Mouse (Mus musculus): ENCODE results near the gene Eva1c. TPM values are rescaled to one million over a fixed set of nuclear protein-coding genes. Genes with fewer than 3 reads are reported as not detected.

The Eva1c gene
- 0.11 and 0.30 TPM in 2 replicates for polyA plus RNA-seq (2016; fragmentation: Nextera tagmentation; extraction: Ambion mirVana)

DNA sequence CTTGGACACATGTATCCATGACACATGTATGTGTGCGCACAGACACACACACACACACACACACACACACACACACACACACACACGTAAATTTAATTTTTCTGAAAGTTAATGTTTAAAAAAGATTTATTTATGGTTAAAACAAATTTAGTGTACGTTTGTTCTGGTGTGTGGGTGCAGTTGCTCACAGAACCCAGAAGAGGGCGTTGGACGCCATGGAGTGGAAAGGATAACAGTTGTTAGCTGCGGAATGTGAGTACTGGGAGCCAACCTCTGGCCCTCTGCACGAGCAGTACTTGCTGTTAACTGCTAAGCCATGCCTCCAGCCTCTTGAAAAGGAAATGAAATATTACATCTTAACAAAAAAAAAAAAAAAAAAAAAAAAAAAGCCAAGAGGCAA, at the start of gene Eva1c:
TSS of gene Eva1c (plus strand) at position 263 of the 400 bp plus-strand sequence.
- H3K9me3 ChIP-seq (replicated peaks) = no peaks in the 10 kb centered on the region
- H3K36me3 ChIP-seq = no peaks in the 10 kb centered on the region
- H3K27me3 ChIP-seq (replicated peaks) = peaks cover 48% of the 10 kb centered on the region
- ATAC-seq = no peak
- no peak within 1 kb of the TSS for H3K4me2 ChIP-seq
- H3K9ac ChIP-seq = no peak within 1 kb of the TSS
- H3K4me3 ChIP-seq = no peak within 1 kb of the TSS
- WGBS (ENCODE audit: insufficient replicate concordance) = 56% methylated on average over 7 of the region's 7 CpGs
- H3K4me1 ChIP-seq = peaks cover 52% of the 10 kb centered on the region
- H3K27ac ChIP-seq = no peak within 1 kb of the TSS

DNA sequence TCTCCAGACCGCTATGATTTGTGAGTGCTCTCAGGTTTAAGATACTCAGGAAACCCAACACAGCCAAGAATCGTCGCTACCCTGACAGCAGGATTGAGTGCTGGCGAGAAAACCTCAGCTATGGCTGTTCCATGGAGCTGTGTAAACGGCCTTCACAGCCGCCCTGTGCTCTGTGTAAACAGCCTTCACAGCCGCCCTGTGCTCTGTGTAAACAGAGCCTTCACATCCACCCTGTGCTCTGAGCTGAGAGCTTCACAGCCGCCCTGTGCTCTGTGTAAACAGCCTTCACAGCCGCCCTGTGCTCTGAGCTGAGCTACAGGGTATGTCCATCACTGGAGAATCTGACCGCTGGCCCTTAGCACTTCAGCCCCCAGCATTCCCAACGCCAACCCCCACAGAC, 46.7 kb upstream of the Eva1c start:
- H3K27ac ChIP-seq = no peak overlapping the region
- H3K27me3 ChIP-seq (replicated peaks) = no peaks in the 10 kb centered on the region; the same call in 1 of the 2 replicates
- H3K4me2 ChIP-seq = no peak overlapping the region
- peak; percentile 81 for ATAC-seq
- H3K4me1 ChIP-seq = no peaks in the 10 kb centered on the region
- no peak overlapping the region for H3K9ac ChIP-seq
- 70% methylated on average over 11 of the region's 11 CpGs for WGBS (ENCODE audit: insufficient replicate concordance)
- H3K9me3 ChIP-seq (replicated peaks) = no peaks in the 10 kb centered on the region
- H3K4me3 ChIP-seq = no peak overlapping the region
- H3K36me3 ChIP-seq = peaks cover 96% of the 10 kb centered on the region

DNA sequence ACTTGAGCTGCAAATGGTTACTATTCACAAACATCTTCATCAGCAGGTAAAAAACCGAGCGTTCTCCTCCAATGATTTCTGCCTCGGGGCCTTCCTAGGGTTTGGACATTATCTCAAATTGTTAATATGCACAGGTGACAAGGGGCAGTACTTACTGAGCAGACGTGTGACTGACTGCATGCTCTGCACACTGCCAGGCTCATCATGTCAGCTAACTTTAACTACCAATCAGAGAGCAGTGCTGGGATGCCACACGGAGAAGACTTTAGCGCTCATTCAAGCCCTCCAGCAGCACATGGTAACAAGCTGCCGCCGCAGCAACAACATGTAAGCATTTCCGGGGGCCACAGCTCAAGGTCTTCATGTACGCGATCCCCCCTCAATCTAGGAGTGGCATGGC, 43.2 kb upstream of the Eva1c start:
- ATAC-seq = no peak
- no peak overlapping the region for H3K9ac ChIP-seq
- H3K36me3 ChIP-seq = peaks cover 97% of the 10 kb centered on the region
- H3K4me1 ChIP-seq = peaks cover 5% of the 10 kb centered on the region
- 88% methylated on average over 11 of the region's 11 CpGs for WGBS (ENCODE audit: insufficient replicate concordance)
- no peak overlapping the region for H3K27ac ChIP-seq
- no peak overlapping the region for H3K4me3 ChIP-seq
- H3K4me2 ChIP-seq = no peak overlapping the region
- H3K9me3 ChIP-seq (replicated peaks) = no peaks in the 10 kb centered on the region
- H3K27me3 ChIP-seq (replicated peaks) = no peaks in the 10 kb centered on the region

DNA sequence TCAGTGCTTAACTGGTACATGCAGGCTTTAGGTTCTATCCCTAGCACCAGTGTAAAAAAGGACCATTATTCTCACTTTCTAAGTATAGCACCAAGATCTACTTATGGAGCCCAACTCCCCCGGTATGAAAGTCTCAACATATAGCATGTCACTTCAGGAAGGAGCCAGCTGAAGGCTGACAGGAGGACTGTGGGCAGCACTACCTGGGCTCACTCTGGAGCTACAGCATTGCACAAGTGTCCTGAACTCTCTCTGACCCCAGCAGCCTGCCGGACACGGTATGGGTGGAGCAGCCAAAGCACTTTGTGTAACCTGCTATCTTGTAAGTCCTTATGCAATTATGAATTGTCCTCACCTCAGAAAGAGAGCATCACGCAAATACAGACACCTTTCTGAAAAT, 41.3 kb upstream of the Eva1c start:
- Histone ChIP-seq H3K4me2 (no peak overlapping the region), H3K4me1 (peaks cover 11% of the 10 kb centered on the region), H3K27me3 (replicated peaks) (no peaks in the 10 kb centered on the region), H3K36me3 (peaks cover 97% of the 10 kb centered on the region), H3K4me3 (no peak overlapping the region), H3K27ac (no peak overlapping the region), H3K9ac (no peak overlapping the region), H3K9me3 (replicated peaks) (no peaks in the 10 kb centered on the region)
- WGBS (ENCODE audit: insufficient replicate concordance) = 87% methylated on average over 4 of the region's 4 CpGs
- ATAC-seq = no peak

DNA sequence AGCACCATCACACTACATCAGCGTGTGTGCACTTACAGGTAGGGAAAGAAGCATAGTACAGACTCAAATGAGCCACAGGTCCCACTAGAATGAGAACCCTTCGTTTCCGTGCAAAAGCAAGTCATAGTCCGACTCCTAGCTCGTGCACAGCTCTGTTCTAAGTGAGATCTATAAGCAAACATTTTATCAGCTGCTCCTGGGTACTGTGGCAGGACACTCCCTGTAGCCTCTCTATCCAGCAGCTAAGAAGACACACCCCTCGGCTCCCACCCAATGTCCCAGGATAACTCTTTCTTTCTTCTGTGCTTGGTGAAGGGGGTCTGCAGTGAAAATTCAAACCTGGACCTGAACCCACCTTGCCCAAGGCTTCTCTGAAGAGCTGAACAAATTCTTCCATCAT, 37.9 kb upstream of the Eva1c start:
- H3K9ac ChIP-seq = no peak overlapping the region
- H3K36me3 ChIP-seq = peaks cover 100% of the 10 kb centered on the region
- no peaks in the 10 kb centered on the region for H3K27me3 ChIP-seq (replicated peaks)
- H3K4me2 ChIP-seq = no peak overlapping the region
- ATAC-seq = peak; percentile 80
- H3K4me3 ChIP-seq = no peak overlapping the region
- H3K9me3 ChIP-seq (replicated peaks) = no peaks in the 10 kb centered on the region
- 72% methylated on average over 6 of the region's 6 CpGs for WGBS (ENCODE audit: insufficient replicate concordance)
- peaks cover 11% of the 10 kb centered on the region for H3K4me1 ChIP-seq
- H3K27ac ChIP-seq = peak overlapping the region; percentile 50

DNA sequence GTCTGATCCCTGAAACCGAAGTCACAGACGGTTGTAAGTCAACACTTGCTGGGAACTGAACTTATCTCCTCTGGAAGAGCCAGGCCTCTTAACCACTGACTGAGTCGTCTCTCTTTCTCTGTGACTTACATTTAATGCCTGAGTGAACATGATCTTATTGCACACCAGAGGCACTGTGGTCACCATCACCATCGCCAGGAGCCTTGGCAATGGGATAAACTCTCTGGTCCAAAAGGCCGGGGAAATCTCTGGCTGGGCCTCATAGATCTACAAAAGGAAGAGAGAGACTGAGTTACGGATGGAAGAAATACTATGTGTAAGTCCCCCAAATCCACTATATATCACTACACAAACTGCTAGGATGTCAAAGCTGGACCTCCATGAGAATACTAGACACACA, 35.6 kb upstream of the Eva1c start:
- H3K9ac ChIP-seq = no peak overlapping the region
- peaks cover 98% of the 10 kb centered on the region for H3K36me3 ChIP-seq
- H3K27me3 ChIP-seq (replicated peaks) = no peaks in the 10 kb centered on the region
- no peak overlapping the region for H3K27ac ChIP-seq
- ATAC-seq = no peak
- no peak overlapping the region for H3K4me3 ChIP-seq
- no peaks in the 10 kb centered on the region for H3K9me3 ChIP-seq (replicated peaks)
- 81% methylated on average over 6 of the region's 6 CpGs for WGBS (ENCODE audit: insufficient replicate concordance)
- H3K4me2 ChIP-seq = no peak overlapping the region
- peaks cover 11% of the 10 kb centered on the region for H3K4me1 ChIP-seq

DNA sequence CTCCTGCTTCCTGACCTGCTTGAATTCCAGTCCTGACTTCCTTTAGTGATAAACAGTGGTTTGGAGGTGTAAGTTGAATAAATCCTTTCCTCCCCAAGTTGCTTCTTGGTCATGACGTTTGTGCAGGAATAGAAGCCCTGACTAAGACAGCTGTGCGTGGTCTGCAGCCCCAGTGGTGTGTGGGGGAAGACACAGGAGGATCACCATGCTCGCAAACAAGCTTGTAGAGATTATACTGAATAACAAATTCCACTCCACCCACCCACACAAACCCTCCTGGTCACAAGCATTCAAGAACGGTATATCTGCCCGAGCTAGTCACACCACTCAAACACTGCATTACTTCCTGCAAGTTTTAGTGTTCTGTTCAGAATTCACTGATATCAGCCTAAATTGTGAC, 34.5 kb upstream of the Eva1c start:
- no peak for ATAC-seq
- Histone ChIP-seq H3K9me3 (replicated peaks) (no peaks in the 10 kb centered on the region), H3K27me3 (replicated peaks) (no peaks in the 10 kb centered on the region), H3K4me3 (no peak overlapping the region), H3K4me2 (no peak overlapping the region), H3K9ac (no peak overlapping the region), H3K27ac (no peak overlapping the region), H3K4me1 (peaks cover 11% of the 10 kb centered on the region), H3K36me3 (peaks cover 98% of the 10 kb centered on the region)
- 81% methylated on average over 5 of the region's 5 CpGs for WGBS (ENCODE audit: insufficient replicate concordance)

DNA sequence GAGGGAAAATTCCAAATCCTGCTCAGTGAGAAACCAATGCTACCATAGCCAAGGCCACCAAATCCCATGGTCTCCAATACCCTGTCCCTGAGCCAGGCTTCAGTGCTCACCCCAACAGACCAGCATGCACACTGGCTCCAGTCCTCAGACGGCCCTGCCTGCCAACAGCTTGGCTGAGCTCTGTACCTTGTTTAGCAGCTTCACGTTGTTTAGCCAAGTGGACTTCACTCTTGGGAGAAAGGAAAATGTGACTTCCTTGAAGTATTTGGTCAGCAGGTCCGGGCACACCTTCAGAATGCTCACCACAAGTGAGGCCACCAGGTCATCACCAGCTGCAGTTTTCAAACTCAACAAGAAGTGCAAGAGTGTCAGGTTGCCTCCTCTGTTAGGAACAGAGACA, 34.0 kb upstream of the Eva1c start:
- 70% methylated on average over 3 of the region's 3 CpGs for WGBS (ENCODE audit: insufficient replicate concordance)
- no peak for ATAC-seq
- Histone ChIP-seq H3K9ac (no peak overlapping the region), H3K4me2 (no peak overlapping the region), H3K4me1 (peaks cover 11% of the 10 kb centered on the region), H3K9me3 (replicated peaks) (no peaks in the 10 kb centered on the region), H3K27me3 (replicated peaks) (no peaks in the 10 kb centered on the region), H3K27ac (no peak overlapping the region), H3K36me3 (peaks cover 98% of the 10 kb centered on the region), H3K4me3 (no peak overlapping the region)

DNA sequence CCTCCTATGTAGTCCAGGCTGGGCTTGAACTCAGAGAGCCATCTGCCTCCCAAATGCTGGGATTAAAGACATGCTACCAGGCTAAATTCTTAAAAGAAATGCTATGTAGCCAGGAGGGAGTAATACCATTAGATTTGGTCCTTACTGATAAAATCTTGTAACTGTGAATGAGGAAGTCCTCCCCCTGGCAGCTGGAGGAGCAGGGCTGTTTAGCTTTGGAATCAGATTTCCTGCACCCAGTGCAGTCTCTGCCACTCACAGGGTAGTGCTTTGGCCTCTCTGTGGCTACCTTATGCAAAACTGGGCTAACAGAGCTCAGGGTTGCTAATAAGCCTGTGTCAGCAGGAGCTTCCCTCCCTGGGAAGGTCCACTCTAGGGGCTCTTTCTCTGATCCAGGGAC, 31.8 kb upstream of the Eva1c start:
- H3K36me3 ChIP-seq = peaks cover 98% of the 10 kb centered on the region
- no peak overlapping the region for H3K9ac ChIP-seq
- H3K4me3 ChIP-seq = no peak overlapping the region
- ATAC-seq = no peak
- H3K27ac ChIP-seq = no peak overlapping the region
- H3K27me3 ChIP-seq (replicated peaks) = no peaks in the 10 kb centered on the region
- no peak overlapping the region for H3K4me2 ChIP-seq
- no peaks in the 10 kb centered on the region for H3K9me3 ChIP-seq (replicated peaks)
- no peaks in the 10 kb centered on the region for H3K4me1 ChIP-seq

DNA sequence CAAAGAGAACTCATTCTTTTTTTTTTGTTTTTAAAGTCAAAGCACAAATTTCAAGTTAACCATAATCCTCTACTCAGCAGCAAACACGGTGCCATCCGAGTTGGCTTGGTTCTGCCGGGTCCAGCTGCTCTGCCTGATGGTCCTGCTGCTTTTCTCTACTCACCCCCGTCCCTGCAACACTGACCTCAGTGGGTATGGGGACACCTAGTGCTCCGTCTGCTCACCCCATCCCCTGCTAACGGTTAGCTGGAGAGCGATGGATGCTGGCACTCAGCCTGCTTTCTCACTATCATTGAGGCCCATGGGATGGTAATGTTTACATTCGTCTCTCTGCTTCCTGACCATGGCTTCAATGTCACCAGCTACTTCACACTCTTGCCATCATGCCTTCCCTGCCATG, 28.1 kb upstream of the Eva1c start:
- no peak for ATAC-seq
- Histone ChIP-seq H3K9me3 (replicated peaks) (no peaks in the 10 kb centered on the region), H3K4me3 (no peak overlapping the region), H3K27ac (no peak overlapping the region), H3K27me3 (replicated peaks) (no peaks in the 10 kb centered on the region), H3K4me1 (no peaks in the 10 kb centered on the region), H3K9ac (no peak overlapping the region), H3K36me3 (peaks cover 90% of the 10 kb centered on the region), H3K4me2 (no peak overlapping the region)
- WGBS (ENCODE audit: insufficient replicate concordance) = 81% methylated on average over 8 of the region's 8 CpGs

DNA sequence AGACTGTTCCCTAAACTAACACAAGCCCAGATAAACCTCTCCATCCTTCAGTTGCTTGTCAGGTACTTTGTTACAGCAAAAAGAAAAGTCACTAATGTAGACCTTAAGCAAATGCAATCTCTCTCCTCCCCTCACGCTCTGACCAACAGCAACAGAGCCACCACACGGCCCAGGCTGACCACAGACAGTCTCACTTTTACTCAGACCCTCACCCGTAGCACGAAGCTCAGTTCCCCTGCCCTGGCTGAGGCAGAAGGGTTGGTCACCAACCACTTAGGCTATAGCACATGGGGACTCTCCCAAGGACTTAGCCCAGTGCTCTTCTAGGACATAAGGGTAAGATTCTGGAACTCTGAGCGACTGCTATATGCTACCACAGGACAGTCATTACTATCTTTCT, 27.7 kb upstream of the Eva1c start:
- H3K36me3 ChIP-seq = peaks cover 90% of the 10 kb centered on the region
- H3K27me3 ChIP-seq (replicated peaks) = no peaks in the 10 kb centered on the region
- no peak overlapping the region for H3K9ac ChIP-seq
- 76% methylated on average over 5 of the region's 5 CpGs for WGBS (ENCODE audit: insufficient replicate concordance)
- no peaks in the 10 kb centered on the region for H3K4me1 ChIP-seq
- no peak overlapping the region for H3K4me3 ChIP-seq
- ATAC-seq = no peak
- H3K27ac ChIP-seq = no peak overlapping the region
- H3K9me3 ChIP-seq (replicated peaks) = no peaks in the 10 kb centered on the region
- H3K4me2 ChIP-seq = no peak overlapping the region

DNA sequence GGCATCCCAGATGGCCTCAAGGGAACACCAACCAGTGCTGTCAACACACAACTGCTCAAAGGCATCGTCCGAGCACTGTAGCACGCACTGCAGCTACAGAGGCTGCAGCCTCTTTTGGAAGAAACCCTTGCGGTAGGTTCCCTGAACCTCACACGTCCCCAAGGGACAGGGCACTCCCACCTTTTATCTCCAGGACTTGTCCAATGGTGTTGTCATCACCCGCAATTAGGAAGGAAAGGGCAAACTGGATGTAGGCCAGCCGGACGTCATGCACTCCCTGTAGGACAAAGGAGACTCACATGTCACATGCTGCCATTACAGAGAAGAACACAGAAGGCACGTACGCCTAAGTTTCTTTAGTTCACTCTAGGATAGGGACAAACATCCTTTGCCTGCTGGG, 26.7 kb upstream of the Eva1c start:
- 83% methylated on average over 10 of the region's 10 CpGs for WGBS (ENCODE audit: insufficient replicate concordance)
- Histone ChIP-seq H3K36me3 (peaks cover 92% of the 10 kb centered on the region), H3K4me3 (no peak overlapping the region), H3K27me3 (replicated peaks) (no peaks in the 10 kb centered on the region), H3K27ac (no peak overlapping the region), H3K9me3 (replicated peaks) (no peaks in the 10 kb centered on the region), H3K4me1 (no peaks in the 10 kb centered on the region), H3K9ac (no peak overlapping the region), H3K4me2 (no peak overlapping the region)
- ATAC-seq = no peak

DNA sequence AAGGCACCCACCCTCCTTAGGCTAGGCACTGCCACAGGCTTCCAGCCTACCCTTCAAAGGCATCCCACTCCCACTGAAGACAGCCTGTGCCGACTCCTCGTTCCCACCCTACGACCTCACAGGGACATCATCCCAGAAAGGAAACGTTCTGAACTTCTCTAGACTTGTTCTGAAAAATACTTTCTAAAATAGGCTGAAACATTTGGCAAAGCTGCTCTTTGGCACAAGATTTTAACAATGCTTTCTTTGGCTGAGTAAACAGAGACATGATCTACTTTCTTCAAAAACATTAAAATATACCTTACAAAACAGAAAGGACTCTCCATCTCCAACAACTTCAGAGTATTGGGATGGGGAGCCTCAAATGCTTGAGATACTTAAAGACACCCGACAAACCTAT, 25.3 kb upstream of the Eva1c start:
- H3K4me1 ChIP-seq = peaks cover 12% of the 10 kb centered on the region

More for the DNA sequence above, 25.3 kb upstream of the Eva1c start:
- no peak overlapping the region for H3K4me2 ChIP-seq
- H3K36me3 ChIP-seq = peaks cover 87% of the 10 kb centered on the region
- WGBS (ENCODE audit: insufficient replicate concordance) = 82% methylated on average over 5 of the region's 5 CpGs
- no peaks in the 10 kb centered on the region for H3K9me3 ChIP-seq (replicated peaks)
- H3K27me3 ChIP-seq (replicated peaks) = no peaks in the 10 kb centered on the region
- H3K9ac ChIP-seq = no peak overlapping the region
- H3K27ac ChIP-seq = no peak overlapping the region
- ATAC-seq = no peak
- H3K4me3 ChIP-seq = no peak overlapping the region

Measured in liver, embryonic 12.5 days (tissue).